Mouse (Mus musculus) kidney, embryonic 16.5 days (tissue): ENCODE results near the gene Sox6. TPM values are rescaled to one million over a fixed set of nuclear protein-coding genes. Genes with fewer than 3 reads are reported as not detected.

Source experiments
- ATAC-seq: fragments of 200-750 bp; cut with Nextera tagmentation; 2 replicates; pipeline ENCODE4 v1.8.0; 2017; ENCODE audit warnings: moderate TSS enrichment; ENCODE audit not compliant: low FRiP score, low TSS enrichment
- H3K27ac ChIP-seq: fragments of 300-500 bp; sonication (generic); 2 replicates; pipeline ENCODE4 v1.5.1; 2014; ENCODE audit warnings: low read length
- H3K27me3 ChIP-seq: fragments of 300-500 bp; sonication (generic); 2 replicates; pipeline ENCODE4 v1.6.1; 2014; ENCODE audit warnings: low read length, control low read depth, mixed read lengths; ENCODE audit not compliant: insufficient read depth
- H3K36me3 ChIP-seq: fragments of 300-500 bp; sonication (generic); 2 replicates; pipeline ENCODE4 v1.6.1; 2014; ENCODE audit warnings: low read length, control low read depth, mixed read lengths; ENCODE audit not compliant: insufficient read depth
- H3K4me1 ChIP-seq: fragments of 300-500 bp; sonication (generic); 2 replicates; pipeline ENCODE4 v1.6.1; 2014; ENCODE audit warnings: low read length, control low read depth, mixed read lengths; ENCODE audit not compliant: insufficient read depth
- H3K4me2 ChIP-seq: fragments of 300-500 bp; sonication (generic); replicated peaks from 2 replicates; pipeline ENCODE4 v1.6.1; 2014; ENCODE audit warnings: low read depth, low read length
- H3K4me3 ChIP-seq: fragments of 300-500 bp; sonication (generic); 2 replicates; pipeline ENCODE4 v1.5.1; 2014; ENCODE audit warnings: mild to moderate bottlenecking, low read length
- H3K9ac ChIP-seq: fragments of 300-500 bp; sonication (generic); replicated peaks from 2 replicates; pipeline ENCODE4 v1.6.1; 2014; ENCODE audit warnings: low read length
- H3K9me3 ChIP-seq: fragments of 300-500 bp; sonication (generic); 2 replicates; pipeline ENCODE4 v1.6.1; 2016; ENCODE audit warnings: low read length, control low read depth
- WGBS: fragments of 180-500 bp; shearing (Covaris S2); extraction: QIAGEN DNeasy Blood & Tissue Kit; methylation state at CpG from one replicate; pipeline ENCODE4 v1.1.7; 2014; 5-methylcytosine and 5-hydroxymethylcytosine counted together
- polyA plus RNA-seq: library from polyadenylated mRNA; unstranded; fragments of >200 nt; fragmentation: Nextera tagmentation; extraction: Ambion mirVana; gene quantifications from 2 replicates; pipeline ENCODE4 v1.2.1, GENCODE M21; 2015

Sox6 gene
- polyA plus RNA-seq, 1 experiment from 2014 or later: 18.9 TPM

GRCm38 (mm10) chr7:115693206-115693605 is 345.4 kb downstream of the Sox6 start:
- Histone ChIP-seq H3K4me1 (no peaks in the 10 kb centered on the region), H3K9me3 (peaks cover 3% of the 10 kb centered on the region), H3K36me3 (no peaks in the 10 kb centered on the region), H3K27me3 (no peaks in the 10 kb centered on the region), H3K27ac (no peak overlapping the region), H3K9ac (no peak overlapping the region), H3K4me3 (no peak overlapping the region), H3K4me2 (no peak overlapping the region)
- WGBS: 74% methylated on average over 8 of the region's 8 CpGs
- no peak for ATAC-seq

- Histone ChIP-seq H3K9me3 (no peaks in the 10 kb centered on the region), H3K4me1 (no peaks in the 10 kb centered on the region), H3K9ac (no peak overlapping the region), H3K36me3 (no peaks in the 10 kb centered on the region), H3K4me2 (no peak overlapping the region), H3K27ac (no peak overlapping the region), H3K4me3 (no peak overlapping the region), H3K27me3 (no peaks in the 10 kb centered on the region)
- 34% methylated on average over 4 of the region's 4 CpGs for WGBS
- no peak for ATAC-seq
Observed at GRCm38 (mm10) chr7:115691091-115691490, 347.5 kb downstream of the Sox6 start.

GRCm38 (mm10) chr7:115686687-115687086 is 351.9 kb downstream of the Sox6 start:
- H3K4me1 ChIP-seq: no peaks in the 10 kb centered on the region
- no peaks in the 10 kb centered on the region for H3K27me3 ChIP-seq
- no peak overlapping the region for H3K4me2 ChIP-seq
- H3K27ac ChIP-seq: no peak overlapping the region
- WGBS: 83% methylated on average over 6 of the region's 6 CpGs
- no peak overlapping the region for H3K9ac ChIP-seq
- no peak for ATAC-seq
- H3K9me3 ChIP-seq: no peaks in the 10 kb centered on the region
- no peaks in the 10 kb centered on the region for H3K36me3 ChIP-seq
- no peak overlapping the region for H3K4me3 ChIP-seq

- no peaks in the 10 kb centered on the region for H3K9me3 ChIP-seq
- H3K27me3 ChIP-seq: no peaks in the 10 kb centered on the region
- H3K9ac ChIP-seq: no peak overlapping the region
- no peak overlapping the region for H3K4me2 ChIP-seq
- no peak overlapping the region for H3K4me3 ChIP-seq
- peak overlapping the region; percentile 36; the same call in 1 of the 2 replicates for H3K27ac ChIP-seq
- peak; percentile 61 for ATAC-seq
- H3K4me1 ChIP-seq: no peaks in the 10 kb centered on the region
- H3K36me3 ChIP-seq: no peaks in the 10 kb centered on the region
- 73% methylated on average over 3 of the region's 3 CpGs for WGBS
Observed at GRCm38 (mm10) chr7:115684142-115684541, 354.5 kb downstream of the Sox6 start.

- H3K4me2 ChIP-seq: no peak overlapping the region
- no peak overlapping the region for H3K27ac ChIP-seq
- H3K9ac ChIP-seq: no peak overlapping the region
- WGBS: 89% methylated on average over 2 of the region's 2 CpGs
- H3K4me3 ChIP-seq: no peak overlapping the region
- H3K36me3 ChIP-seq: no peaks in the 10 kb centered on the region
- peaks cover 3% of the 10 kb centered on the region; the same call in 1 of the 2 replicates for H3K4me1 ChIP-seq
- ATAC-seq: no peak
- H3K9me3 ChIP-seq: no peaks in the 10 kb centered on the region
- H3K27me3 ChIP-seq: no peaks in the 10 kb centered on the region
Observed at GRCm38 (mm10) chr7:115671749-115672148, 366.8 kb downstream of the Sox6 start.

GRCm38 (mm10) chr7:115671272-115671671 is 367.3 kb downstream of the Sox6 start:
- peaks cover 3% of the 10 kb centered on the region; the same call in 1 of the 2 replicates for H3K4me1 ChIP-seq
- no peak overlapping the region for H3K4me3 ChIP-seq
- H3K9ac ChIP-seq: no peak overlapping the region
- H3K4me2 ChIP-seq: no peak overlapping the region
- no peak for ATAC-seq
- H3K27me3 ChIP-seq: no peaks in the 10 kb centered on the region
- H3K9me3 ChIP-seq: no peaks in the 10 kb centered on the region
- H3K27ac ChIP-seq: no peak overlapping the region
- 80% methylated on average over 4 of the region's 4 CpGs for WGBS
- H3K36me3 ChIP-seq: no peaks in the 10 kb centered on the region

GRCm38 (mm10) chr7:115669207-115670004 is 369.2 kb downstream of the Sox6 start:
- H3K36me3 ChIP-seq: no peaks in the 10 kb centered on the region
- 64% methylated on average over 6 of the region's 6 CpGs for WGBS
- no peak overlapping the region for H3K4me2 ChIP-seq
- H3K4me3 ChIP-seq: no peak overlapping the region
- no peak overlapping the region for H3K27ac ChIP-seq
- no peak overlapping the region for H3K9ac ChIP-seq
- H3K27me3 ChIP-seq: no peaks in the 10 kb centered on the region
- H3K4me1 ChIP-seq: peaks cover 3% of the 10 kb centered on the region; the same call in 1 of the 2 replicates
- no peaks in the 10 kb centered on the region for H3K9me3 ChIP-seq
- ATAC-seq: no peak

- Histone ChIP-seq H3K27me3 (0 out of 2 replicates have a peak, but pooled peaks cover 2% of the 10 kb centered on the region), H3K9ac (no peak overlapping the region), H3K4me1 (peaks cover 3% of the 10 kb centered on the region; the same call in 1 of the 2 replicates), H3K4me3 (peak overlapping the region; percentile 17), H3K27ac (no peak overlapping the region), H3K9me3 (no peaks in the 10 kb centered on the region), H3K4me2 (peak overlapping the region; percentile 46), H3K36me3 (no peaks in the 10 kb centered on the region)
- 20% methylated on average over 18 of the region's 18 CpGs for WGBS
- no peak for ATAC-seq
Observed at GRCm38 (mm10) chr7:115666686-115667382, 371.8 kb downstream of the Sox6 start.

GRCm38 (mm10) chr7:115663399-115663798 is 375.2 kb downstream of the Sox6 start:
- H3K4me3 ChIP-seq: no peak overlapping the region
- no peak overlapping the region for H3K4me2 ChIP-seq
- no peaks in the 10 kb centered on the region for H3K36me3 ChIP-seq
- H3K27ac ChIP-seq: no peak overlapping the region
- H3K9ac ChIP-seq: no peak overlapping the region
- no peaks in the 10 kb centered on the region for H3K9me3 ChIP-seq
- peaks cover 3% of the 10 kb centered on the region; the same call in 1 of the 2 replicates for H3K4me1 ChIP-seq
- H3K27me3 ChIP-seq: 0 out of 2 replicates have a peak, but pooled peaks cover 2% of the 10 kb centered on the region
- whole genome bisulfite sequencing: 55% methylated on average over 6 of the region's 6 CpGs
- ATAC-seq: no peak

GRCm38 (mm10) chr7:115662121-115662520 is 376.5 kb downstream of the Sox6 start:
- H3K4me2 ChIP-seq: no peak overlapping the region
- H3K4me1 ChIP-seq: peaks cover 2% of the 10 kb centered on the region; the same call in 1 of the 2 replicates
- ATAC-seq: no peak
- H3K9me3 ChIP-seq: no peaks in the 10 kb centered on the region
- no peaks in the 10 kb centered on the region for H3K36me3 ChIP-seq
- WGBS: 79% methylated on average over 9 of the region's 9 CpGs
- no peak overlapping the region for H3K9ac ChIP-seq
- no peak overlapping the region for H3K4me3 ChIP-seq
- no peak overlapping the region for H3K27ac ChIP-seq
- 0 out of 2 replicates have a peak, but pooled peaks cover 2% of the 10 kb centered on the region for H3K27me3 ChIP-seq
